Comparison of ENCODE assay signal across 8 mouse cellular contexts in the genomic region with DNA sequence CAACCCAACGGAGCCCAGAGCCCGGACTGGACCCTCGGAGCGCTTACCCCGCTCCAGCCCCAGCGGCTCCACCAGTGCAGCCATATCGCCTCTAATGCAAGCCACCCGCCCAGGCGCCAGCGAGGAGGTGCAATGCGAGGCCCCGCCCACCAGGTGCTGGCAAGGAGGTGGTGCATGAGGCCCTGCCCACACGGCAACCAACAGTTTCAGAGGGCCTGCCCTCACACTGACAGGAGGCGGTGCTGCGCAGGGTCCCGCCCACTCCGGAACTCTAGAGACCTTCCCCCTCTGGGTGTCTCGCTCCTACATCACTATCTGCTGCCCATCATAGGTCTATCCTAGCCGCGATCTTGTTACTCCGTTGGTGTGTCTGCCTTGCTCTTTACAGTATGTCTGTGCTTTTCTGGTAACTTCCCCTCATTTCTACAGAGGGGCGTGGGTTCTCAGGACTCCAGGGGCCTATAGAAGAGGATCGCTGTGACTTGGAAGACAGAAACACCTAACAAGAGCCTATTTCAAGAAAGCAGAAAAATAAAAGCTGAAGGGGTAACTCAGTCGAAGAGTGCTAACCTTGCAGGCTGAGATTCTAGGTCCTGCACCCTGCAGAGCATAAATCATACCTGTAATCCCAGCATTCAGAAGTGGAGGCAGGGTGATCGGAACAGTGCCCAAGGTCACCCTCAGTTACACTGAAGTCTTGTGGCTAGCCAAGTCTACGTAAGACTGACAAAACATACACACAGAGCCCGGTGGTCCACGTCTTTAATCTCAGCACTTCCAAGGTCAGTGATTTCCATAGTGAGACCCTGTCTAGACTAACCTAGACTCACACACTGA. TPM values are rescaled to one million over a fixed set of nuclear protein-coding genes. Genes with fewer than 3 reads are reported as not detected.
A peak's percentile ranks its signal among the peaks of the same experiment; 100 is the strongest.
DNase-seq lines count a peak whose midpoint lies in the region; ATAC-seq lines count a peak whose summit lies in the region.

A gene (minus strand): TSS at position 109 of the 837 bp plus-strand sequence.

- WGBS in hindbrain, embryonic 15.5 days = 12% methylated on average over 24 of the region's 28 CpGs

- peak; percentile 87 for DNase-seq in T-cell, adult 2 months (ENCODE audit: low spot score)
- DNase-seq in cerebellum, postnatal 4 days (ENCODE audit: low spot score in 2 of 2) = peak; percentile 74 to 82
- peak; percentile 84 for DNase-seq in gastrocnemius, adult 18-20 months (ENCODE audit: low spot score)
- peak; percentile 90 to 94 for DNase-seq in layer of hippocampus, postnatal 36 days
- peak; percentile 90 for DNase-seq in lung, postnatal 25 days (ENCODE audit: low spot score)
- peak; percentile 89 for DNase-seq in retina, embryonic 14.5 days (ENCODE audit: low spot score)
- peak; percentile 85 to 92 for DNase-seq in thymus, postnatal 36 days

- peaks cover 37% of the 10 kb centered on the region for H3K4me1 ChIP-seq in hindbrain, embryonic 15.5 days (replicated peaks)

- ATAC-seq in hindbrain, embryonic 15.5 days (ENCODE audit: low FRiP score, low read depth) = peak; percentile 57

- H3K9me3 ChIP-seq in hindbrain, embryonic 15.5 days = no peaks in the 10 kb centered on the region

- peak within 1 kb of the TSS; percentile 54 for H3K4me3 ChIP-seq in hindbrain, embryonic 15.5 days

- H3K9ac ChIP-seq in hindbrain, embryonic 15.5 days = peak within 1 kb of the TSS; percentile 53

- H3K27ac ChIP-seq in hindbrain, embryonic 15.5 days (replicated peaks) = peak within 1 kb of the TSS; percentile 20; the same call in 1 of the 2 replicates

- H3K4me2 ChIP-seq in hindbrain, embryonic 15.5 days = peak within 1 kb of the TSS; percentile 95

- peaks cover 22% of the 10 kb centered on the region for H3K36me3 ChIP-seq in hindbrain, embryonic 15.5 days

- H3K27me3 ChIP-seq in hindbrain, embryonic 15.5 days = peaks cover 9% of the 10 kb centered on the region

RNA-seq across cellular contexts. Expression of the gene that starts here (rescaled TPM):
- not detected for total RNA-seq in gastrocnemius, adult 18-20 months (2021)
- polyA plus RNA-seq in hindbrain, embryonic 15.5 days (2015; fragmentation: Nextera tagmentation; extraction: Ambion mirVana) = 33.7 and 38.7 TPM in 2 replicates
- total RNA-seq in layer of hippocampus, postnatal 36 days (2021) = 100 to 1,000 TPM; 133 to 154 TPM

Comparison
In these comparisons a context has a peak if more than half of its experiments do, and no peak if none do; other contexts are left out.
1. Peak in every context shown above with its lines: DNase-seq, ATAC-seq, H3K4me3 ChIP-seq and H3K27ac ChIP-seq.
2. RNA of the gene that starts here (total RNA-seq): 133 to 154 TPM in layer of hippocampus, postnatal 36 days; not detected in gastrocnemius, adult 18-20 months; every median in the first group is over 100 times any median in the second.
3. Peak in DNase-seq in gastrocnemius, adult 18-20 months; RNA of the gene not detected or under 1 TPM.